Mouse (Mus musculus) inflammation-experienced regulatory T-cells, adult 6 months (primary cell): ENCODE results near the gene Miox. TPM values are rescaled to one million over a fixed set of nuclear protein-coding genes. Genes with fewer than 3 reads are reported as not detected.

Experiments
- ATAC-seq: one replicate; pipeline ENCODE4 v1.8.0; 2017
- polyA plus RNA-seq, 3 experiments: library from polyadenylated mRNA; unstranded; fragments of 100-300 nt; shearing (Covaris generic); gene quantifications; one replicate each; pipeline ENCODE4 v1.2.1; 2017

The Miox gene
- polyA plus RNA-seq: not detected

GRCm38 (mm10) chr15:89334271-89334670, at the start of gene Miox:
TSS of gene Miox (plus strand) at chr15:89334398.
- no peak for ATAC-seq

GRCm38 (mm10) chr15:89285004-89285403, 49.2 kb upstream of the Miox start:
- no peak for ATAC-seq

DNA sequence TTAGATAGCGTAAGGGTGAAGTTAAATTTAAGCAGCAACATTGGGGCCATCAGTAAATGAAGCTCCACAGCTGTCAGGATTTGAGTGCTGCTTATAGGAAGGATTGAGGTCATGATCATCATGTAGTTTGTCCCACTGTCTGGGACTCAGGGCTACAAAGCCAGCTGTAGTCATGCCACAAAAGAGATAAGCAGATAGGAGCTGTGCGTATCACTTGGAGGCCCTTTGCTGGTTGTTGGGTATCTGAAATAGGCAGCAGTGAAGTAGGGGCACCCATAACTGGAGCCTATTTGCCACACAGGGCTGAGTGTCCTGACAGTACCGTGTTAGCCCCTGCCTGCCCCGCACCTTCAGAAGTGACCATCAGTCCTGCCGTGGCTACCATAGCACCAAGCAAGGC, 48.7 kb upstream of the Miox start:
- no peak for ATAC-seq

DNA sequence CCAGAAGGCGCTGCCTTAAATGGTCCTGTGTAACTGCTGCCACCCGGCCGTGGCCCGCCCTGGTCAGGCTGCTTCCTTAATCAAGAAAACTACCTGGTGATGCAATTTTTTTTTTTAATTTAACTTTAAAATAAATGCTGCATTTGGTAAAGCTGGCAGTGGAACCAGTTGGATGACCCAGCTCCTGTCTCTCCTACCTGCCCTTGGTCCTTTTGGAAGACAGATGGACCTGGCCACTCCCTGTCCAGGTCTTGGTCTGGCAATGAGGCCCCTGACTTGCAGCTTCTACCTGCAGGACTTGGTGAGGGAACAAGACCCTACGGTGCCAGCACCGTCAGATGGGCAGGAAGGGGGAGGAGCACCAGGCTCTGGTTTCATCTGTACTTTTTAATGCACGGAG, 48.1 kb upstream of the Miox start:
- ATAC-seq: no peak

DNA sequence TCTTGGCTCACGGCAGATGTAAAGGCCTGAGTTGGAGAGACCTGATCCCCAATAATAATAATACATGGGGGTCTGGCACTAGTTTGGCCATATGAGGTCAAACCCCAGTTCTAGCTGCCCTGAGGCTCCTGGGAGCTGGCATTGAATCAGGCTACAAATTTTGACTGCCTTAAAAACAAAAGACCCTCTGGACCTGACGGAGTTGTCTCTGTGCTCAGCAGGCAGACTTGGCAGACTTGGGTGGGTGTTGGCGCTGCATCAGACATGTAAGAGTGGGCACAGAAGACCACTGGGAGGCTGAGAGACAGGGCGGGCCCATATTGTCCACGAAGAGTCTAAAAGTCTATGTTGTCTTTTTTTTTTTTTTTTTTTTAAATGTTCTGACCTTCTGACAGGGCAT, 47.6 kb upstream of the Miox start:
- ATAC-seq: no peak

GRCm38 (mm10) chr15:89288227-89288767, 45.9 kb upstream of the Miox start:
- no peak for ATAC-seq

DNA sequence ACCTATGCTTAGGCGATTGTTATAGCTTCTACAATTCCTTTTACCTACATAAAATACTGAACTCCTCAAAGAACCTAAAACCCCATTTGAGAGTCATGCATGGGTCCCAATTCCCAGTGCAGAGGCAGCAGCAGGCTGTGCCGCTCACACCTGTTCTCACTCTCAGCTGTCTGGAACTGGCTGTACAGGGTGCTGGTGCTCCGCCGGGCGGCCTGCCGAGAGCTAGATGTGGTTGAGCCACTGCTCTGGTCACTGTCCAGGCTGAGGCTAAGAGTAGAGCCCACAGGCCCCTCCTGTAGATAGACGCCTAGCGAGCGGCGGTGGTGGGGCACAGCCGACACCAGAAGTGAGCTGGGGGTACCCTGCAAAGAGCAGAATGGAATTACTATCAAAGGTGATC, 44.7 kb upstream of the Miox start:
- ATAC-seq: no peak

DNA sequence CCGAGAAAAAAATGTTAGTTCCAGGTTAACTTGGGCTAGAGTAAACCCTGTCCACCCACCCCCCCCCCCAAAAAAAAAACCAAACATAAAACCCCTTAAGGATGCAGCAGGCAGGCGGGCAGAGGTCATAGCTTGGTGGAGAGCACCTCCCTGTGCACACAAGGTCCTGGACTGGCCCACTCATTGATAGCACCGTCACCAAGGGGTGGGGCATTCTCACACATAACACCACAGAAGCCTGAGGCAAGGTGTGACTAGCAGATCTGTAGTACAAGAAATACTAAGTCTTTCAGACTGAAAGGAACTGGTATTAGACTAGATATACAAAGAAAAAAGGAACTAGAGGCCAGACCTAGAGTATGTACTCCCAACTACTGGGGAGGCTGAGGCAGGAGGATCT, 42.7 kb upstream of the Miox start:
- no peak for ATAC-seq

GRCm38 (mm10) chr15:89292795-89293194, 41.4 kb upstream of the Miox start:
- no peak for ATAC-seq

GRCm38 (mm10) chr15:89293778-89294177, 40.4 kb upstream of the Miox start:
- no peak for ATAC-seq

GRCm38 (mm10) chr15:89295580-89296165, 38.5 kb upstream of the Miox start:
- ATAC-seq: no peak

GRCm38 (mm10) chr15:89296465-89296864, 37.7 kb upstream of the Miox start:
- no peak for ATAC-seq

DNA sequence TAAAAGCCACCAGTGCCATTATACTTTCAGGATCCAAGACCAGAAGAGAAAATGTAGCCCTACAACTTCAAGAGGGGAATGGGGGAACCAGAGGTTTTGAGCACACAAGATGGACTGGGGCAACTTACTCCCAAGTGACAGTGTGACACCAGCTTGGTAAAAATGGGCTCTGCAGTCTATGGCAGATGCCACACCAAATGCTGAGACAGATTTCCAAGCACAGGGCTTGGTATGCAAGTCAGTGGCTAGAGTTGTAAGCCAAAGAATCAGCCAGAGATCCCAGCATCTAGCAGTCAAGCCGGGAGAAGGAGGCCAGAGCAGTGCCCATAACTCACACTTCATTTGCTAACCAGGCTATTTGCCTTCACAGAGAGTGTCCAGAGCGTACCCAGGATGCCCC, 36.5 kb upstream of the Miox start:
- ATAC-seq: no peak

DNA sequence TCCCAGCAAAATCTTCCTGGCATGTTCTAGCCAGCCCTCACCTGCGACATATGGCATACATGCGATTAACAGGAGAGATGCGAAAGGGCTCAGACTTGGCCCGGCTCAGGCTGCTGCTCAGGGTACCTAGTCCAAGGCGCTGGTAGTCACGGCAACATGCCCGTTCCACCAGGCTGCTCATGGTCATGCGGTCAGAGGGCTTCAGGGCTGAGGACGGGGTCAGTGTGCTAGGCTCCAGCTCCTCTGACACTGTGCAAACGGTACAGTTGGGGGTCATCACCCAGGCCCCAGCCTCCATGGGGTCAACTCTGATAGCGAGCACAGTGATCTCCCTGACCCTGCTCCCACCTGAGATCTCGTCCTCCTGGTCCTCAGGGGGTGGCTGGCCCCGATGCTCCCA, 34.0 kb upstream of the Miox start:
- ATAC-seq: no peak

GRCm38 (mm10) chr15:89300600-89300999, 33.6 kb upstream of the Miox start:
- no peak for ATAC-seq

DNA sequence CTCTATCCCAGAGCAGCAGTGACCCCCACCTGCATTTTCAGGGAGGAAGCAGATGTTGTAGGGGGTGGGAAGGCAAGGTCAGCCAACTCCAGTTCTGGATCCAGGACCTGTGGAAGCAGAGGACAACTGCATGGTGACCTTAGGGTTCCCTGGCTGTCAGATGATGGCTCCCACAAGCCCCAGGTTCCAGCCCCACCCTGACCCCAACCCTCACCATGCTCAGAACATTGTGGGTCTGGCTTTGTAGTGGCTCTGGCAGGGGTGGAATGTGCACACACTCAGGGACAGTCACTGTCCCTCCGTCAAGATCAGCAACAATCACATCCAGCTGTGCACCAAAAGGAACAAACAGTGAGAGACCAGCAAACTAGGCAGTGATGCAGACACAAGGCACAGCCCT, 28.2 kb upstream of the Miox start:
- ATAC-seq: no peak

DNA sequence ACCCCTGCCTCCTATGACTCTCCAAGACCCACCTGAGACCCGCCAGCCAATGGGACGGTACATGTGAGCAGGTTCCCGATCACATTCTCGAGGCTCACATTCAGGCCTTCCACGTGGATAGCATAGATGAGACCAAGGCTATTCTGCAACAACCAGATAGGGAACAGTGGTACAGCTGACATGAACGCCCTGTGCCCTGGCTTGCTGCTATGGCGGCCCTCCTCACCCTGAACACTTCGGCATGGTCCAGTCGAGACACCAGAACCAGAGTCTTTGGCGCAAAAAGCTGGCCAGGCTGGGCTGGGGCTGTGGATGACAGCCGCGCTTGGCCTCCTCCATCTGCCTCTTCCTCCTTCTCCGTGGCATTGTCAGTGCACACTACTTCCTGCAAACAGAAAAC, 26.7 kb upstream of the Miox start:
- ATAC-seq: no peak

GRCm38 (mm10) chr15:89308406-89309139, 25.6 kb upstream of the Miox start:
- no peak for ATAC-seq

DNA sequence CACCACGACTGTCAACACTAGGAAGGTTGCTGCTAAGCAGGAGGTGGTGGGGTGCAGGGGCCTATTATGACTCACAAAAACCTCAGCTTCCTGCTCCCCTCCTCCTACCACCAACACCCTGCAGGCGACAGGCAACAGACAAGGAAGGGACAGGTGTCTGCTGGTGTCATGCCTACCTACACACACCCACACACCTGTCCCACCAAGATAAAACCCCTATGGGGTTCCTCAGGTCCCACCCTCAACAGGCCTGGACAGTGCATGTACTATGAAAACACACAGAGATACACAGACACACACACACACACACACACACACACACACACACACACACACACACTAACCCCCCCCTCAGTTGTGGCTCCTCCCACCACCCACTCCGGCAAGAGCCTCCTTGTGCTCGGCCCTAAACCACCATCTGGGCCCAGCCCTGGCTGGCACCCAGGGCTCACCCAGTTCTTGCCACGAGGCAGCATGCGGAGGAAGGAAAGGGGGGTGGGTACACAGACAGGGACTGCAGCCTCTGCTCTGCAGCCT, 24.2 kb upstream of the Miox start:
- peak; percentile 93 for ATAC-seq

DNA sequence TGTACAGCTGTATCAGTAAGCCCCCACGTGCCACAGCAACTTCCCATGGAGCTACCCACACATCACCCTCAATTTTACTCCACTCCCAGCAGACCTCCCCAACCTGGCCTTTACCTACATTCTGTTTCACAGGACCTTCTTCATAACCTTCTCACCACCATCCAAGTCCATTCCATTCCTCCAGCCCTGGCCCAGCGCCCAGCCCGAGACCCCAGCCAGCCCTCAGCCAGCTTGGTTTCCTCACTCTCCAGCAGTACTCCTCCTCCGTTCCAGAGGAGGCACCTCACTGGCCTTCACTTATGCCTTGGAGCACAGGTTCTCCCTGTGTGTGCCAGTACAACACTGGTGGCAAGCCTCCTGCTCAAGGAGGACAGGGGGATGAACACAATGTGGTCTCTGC, 20.8 kb upstream of the Miox start:
- ATAC-seq: no peak

GRCm38 (mm10) chr15:89314107-89314506, 20.1 kb upstream of the Miox start:
- ATAC-seq: no peak

GRCm38 (mm10) chr15:89314511-89315189, 19.5 kb upstream of the Miox start:
- peak; percentile 8 for ATAC-seq

DNA sequence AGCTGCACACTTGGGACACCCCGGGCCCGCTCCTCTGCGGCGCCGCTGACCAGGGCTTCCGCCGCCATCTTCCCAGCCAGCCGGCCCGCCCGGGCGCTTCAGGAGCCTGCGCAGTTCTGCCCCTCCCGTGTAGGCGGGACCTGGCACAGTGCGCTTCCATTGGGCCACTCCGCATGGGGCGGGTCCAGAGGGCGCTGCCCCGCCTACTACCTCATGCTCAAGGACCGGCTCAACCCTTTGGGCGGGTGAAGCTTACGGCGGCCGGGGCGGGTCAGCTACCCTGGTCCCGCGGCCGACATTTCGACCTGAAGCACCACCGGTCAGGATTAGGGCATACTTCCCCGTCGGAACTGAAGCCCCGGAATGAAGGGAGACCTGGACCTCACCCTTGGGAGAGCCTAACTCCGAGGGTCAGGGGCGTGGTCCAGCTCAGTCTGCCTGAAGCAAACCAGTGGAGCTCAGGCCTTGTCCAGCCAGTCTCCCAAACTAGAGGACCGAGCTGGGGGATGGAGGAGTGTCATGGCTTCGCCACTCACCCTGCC, 18.9 kb upstream of the Miox start, which contains the start of gene Sbf1:
Gene Sbf1, minus strand, starts transcription at position 122 of the 542 bp plus-strand sequence.
- peak; percentile 92 for ATAC-seq
